Comparison of ENCODE assay signal across 8 mouse cellular contexts in the genomic region with DNA sequence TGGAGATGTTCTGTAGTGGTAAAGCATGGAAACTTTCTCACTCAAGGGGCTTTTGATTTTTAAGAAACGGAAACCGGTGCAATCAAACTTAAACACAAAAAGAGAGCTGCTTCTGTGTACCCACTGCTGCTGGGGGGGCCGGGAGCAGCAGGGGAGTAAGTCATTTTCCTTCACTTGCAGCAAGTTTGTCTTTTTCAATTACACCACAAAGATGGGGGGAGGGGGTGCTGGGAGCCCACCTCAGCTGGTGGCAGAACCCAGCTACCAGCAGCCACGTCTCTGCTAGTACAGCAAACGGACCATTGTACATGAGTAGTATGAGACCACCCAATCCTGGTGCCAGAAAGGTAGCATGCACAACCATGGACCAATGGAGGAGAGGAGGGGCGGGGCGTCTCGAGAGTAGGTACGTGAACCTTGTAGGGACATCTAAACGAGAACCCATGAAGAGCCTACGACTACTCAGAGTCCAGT.
A peak's percentile ranks its signal among the peaks of the same experiment; 100 is the strongest.
DNase-seq lines count a peak whose midpoint lies in the region; ATAC-seq and TF ChIP-seq lines count a peak whose summit lies in the region.
"Had no signal": no experiment of that assay in that cellular context is flagged by ENCODE, and none has a peak within 500 bp of the region (broad histone marks: within the 10 kb centered on the region; RNA-seq: fewer than 3 reads in every experiment).

No protein-coding gene starts in this region.

- ATAC-seq in liver, embryonic 16.5 days (ENCODE audit: low read depth) = 0 out of 2 replicates have a peak, but pooled peaks have one; percentile 30
- no peak for ATAC-seq in liver, embryonic 11.5 days (replicated peaks; ENCODE audit: low FRiP score)
- no peak for ATAC-seq in limb, embryonic 15.5 days (ENCODE audit: insufficient number of reproducible peaks, low FRiP score, low TSS enrichment, low read depth)

- 46% methylated on average over 11 of the region's 11 CpGs for WGBS in liver, embryonic 16.5 days (ENCODE audit: insufficient replicate concordance)
- 53% methylated on average over 11 of the region's 11 CpGs for WGBS in liver, embryonic 11.5 days
- whole genome bisulfite sequencing in limb, embryonic 15.5 days = 62% methylated on average over 11 of the region's 11 CpGs
- WGBS in thymus, adult 2 months = 21% methylated on average over 11 of the region's 11 CpGs

- H3K4me1 ChIP-seq in liver, embryonic 16.5 days (ENCODE audit: control insufficient read depth, low read depth, low read length) = no peaks in the 10 kb centered on the region; the same call in 1 of the 2 replicates
- no peaks in the 10 kb centered on the region for H3K4me1 ChIP-seq in liver, embryonic 11.5 days (replicated peaks; ENCODE audit: control insufficient read depth, insufficient read depth, low read length)
- peaks cover 20% of the 10 kb centered on the region; the same call in 1 of the 2 replicates for H3K4me1 ChIP-seq in limb, embryonic 15.5 days
- H3K4me1 ChIP-seq in thymus, adult 2 months (replicated peaks; ENCODE audit: control insufficient read depth, insufficient read depth, low read length) = peaks cover 39% of the 10 kb centered on the region

- DNase-seq in liver, embryonic 11.5 days (ENCODE audit: low spot score) = no peak
- DNase-seq in T-cell, adult 2 months (ENCODE audit: low spot score) = peak; percentile 84
- peak; percentile 73 for DNase-seq in thymus, adult 2 months
- DNase-seq in cerebellum, adult 11 months = no peak
- DNase-seq in right cerebral cortex, postnatal 4 days = no peak
- DNase-seq: kidney, postnatal 10 days had no signal

- no peak overlapping the region for H3K4me2 ChIP-seq in liver, embryonic 16.5 days (ENCODE audit: low read depth, low read length)
- no peak overlapping the region; the same call in 1 of the 2 replicates for H3K4me2 ChIP-seq in liver, embryonic 11.5 days
- 0 out of 2 replicates have a peak overlapping the region, but pooled peaks have one; percentile 14 for H3K4me2 ChIP-seq in limb, embryonic 15.5 days

- H3K27me3 ChIP-seq in liver, embryonic 16.5 days (ENCODE audit: control insufficient read depth, insufficient read depth, low read depth, low read length) = no peaks in the 10 kb centered on the region; the same call in 1 of the 2 replicates
- no peaks in the 10 kb centered on the region for H3K27me3 ChIP-seq in liver, embryonic 11.5 days (replicated peaks; ENCODE audit: control insufficient read depth, insufficient read depth, low read length)
- no peaks in the 10 kb centered on the region for H3K27me3 ChIP-seq in limb, embryonic 15.5 days
- no peaks in the 10 kb centered on the region for H3K27me3 ChIP-seq in thymus, adult 2 months (ENCODE audit: control insufficient read depth, insufficient read depth, low read length)

- no peaks in the 10 kb centered on the region for H3K36me3 ChIP-seq in liver, embryonic 16.5 days (ENCODE audit: control insufficient read depth, insufficient read depth)
- H3K36me3 ChIP-seq in liver, embryonic 11.5 days (ENCODE audit: control insufficient read depth, insufficient read depth, low read length) = no peaks in the 10 kb centered on the region
- H3K36me3 ChIP-seq in limb, embryonic 15.5 days = no peaks in the 10 kb centered on the region
- H3K36me3 ChIP-seq in thymus, adult 2 months (ENCODE audit: control insufficient read depth, insufficient read depth, low read length) = no peaks in the 10 kb centered on the region

- H3K27ac ChIP-seq in liver, embryonic 16.5 days (ENCODE audit: low read length) = no peak overlapping the region
- H3K27ac ChIP-seq in liver, embryonic 11.5 days (ENCODE audit: low read depth, low read length) = no peak overlapping the region
- H3K27ac ChIP-seq in limb, embryonic 15.5 days = no peak overlapping the region
- H3K27ac ChIP-seq in thymus, adult 2 months (ENCODE audit: control insufficient read depth, insufficient read depth, low read length) = peak overlapping the region; percentile 78

- H3K9ac ChIP-seq in liver, embryonic 16.5 days (ENCODE audit: low read depth, low read length) = no peak overlapping the region
- no peak overlapping the region for H3K9ac ChIP-seq in liver, embryonic 11.5 days (ENCODE audit: low read depth, low read length)
- no peak overlapping the region for H3K9ac ChIP-seq in limb, embryonic 15.5 days

- no peaks in the 10 kb centered on the region for H3K9me3 ChIP-seq in liver, embryonic 16.5 days (replicated peaks; ENCODE audit: control insufficient read depth, low read length)
- no peaks in the 10 kb centered on the region for H3K9me3 ChIP-seq in liver, embryonic 11.5 days (ENCODE audit: control insufficient read depth, low read length)
- H3K9me3 ChIP-seq in limb, embryonic 15.5 days = no peaks in the 10 kb centered on the region

- TF ChIP-seq CTCF in thymus, adult 2 months (IDR thresholded peaks at IDR 0.05; ENCODE audit: borderline replicate concordance, control insufficient read depth, extremely low read depth, insufficient read depth, low read length, poor library complexity) = no peak

- 0 out of 2 replicates have a peak, but pooled peaks have one; percentile 30 for TF ChIP-seq POLR2A in thymus, adult 2 months (IDR thresholded peaks at IDR 0.05; ENCODE audit: control insufficient read depth, extremely low read depth, insufficient read depth, low read length, poor library complexity)

- H3K4me3 ChIP-seq in liver, embryonic 16.5 days (ENCODE audit: low read depth, low read length) = no peak overlapping the region
- H3K4me3 ChIP-seq in liver, embryonic 11.5 days (ENCODE audit: low read depth, low read length) = no peak overlapping the region
- no peak overlapping the region for H3K4me3 ChIP-seq in limb, embryonic 15.5 days
- peak overlapping the region; percentile 9 for H3K4me3 ChIP-seq in thymus, adult 2 months (ENCODE audit: control insufficient read depth, insufficient read depth, low read length)

Comparison
In these comparisons a context has a peak if more than half of its experiments do, and no peak if none do; other contexts are left out.
1. DNase-seq: peak in T-cell, adult 2 months (single experiment) and thymus, adult 2 months (single experiment); none in liver, embryonic 11.5 days (single experiment), cerebellum, adult 11 months (single experiment) and right cerebral cortex, postnatal 4 days (single experiment).